Mouse (Mus musculus): ENCODE data around the gene Coq9. TPM values are rescaled to one million over a fixed set of nuclear protein-coding genes. Genes with fewer than 3 reads are reported as not detected.

Coq9 gene
- total and polyA plus RNA-seq, 3 experiments, result 48.5 to 82.2 (median 68.8) TPM

GRCm38 (mm10) chr8:94810153-94810552 lies 28.0 kb upstream of the Coq9 start, which contains the start of gene Ccl17:
TSS of gene Ccl17 (plus strand) at chr8:94810453.
- TF ChIP-seq CHD2 (IDR thresholded peaks at IDR 0.05; ENCODE audit: low read length) (no peak), CHD1 (IDR thresholded peaks at IDR 0.05; ENCODE audit: low read depth, low read length) (no peak), CTCF (conservative IDR thresholded peaks at IDR 0.05 in 1 of 2, IDR thresholded peaks at IDR 0.05 in 1 of 2; ENCODE audit: low read depth in 2 of 2, low read length in 2 of 2) (no peak), RCOR1 (conservative IDR thresholded peaks at IDR 0.05; ENCODE audit: low read depth, low read length) (no peak), TCF12 (IDR thresholded peaks at IDR 0.05; ENCODE audit: low read depth, low read length) (no peak), NELFE (IDR thresholded peaks at IDR 0.05; ENCODE audit: low read depth, low read length) (no peak), MEF2A (IDR thresholded peaks at IDR 0.05; ENCODE audit: borderline replicate concordance, low read depth, low read length) (no peak), NRF1 (IDR thresholded peaks at IDR 0.05; ENCODE audit: low read depth, low read length) (no peak), ELF1 (IDR thresholded peaks at IDR 0.05; ENCODE audit: low read depth, low read length) (no peak)
- H3K36me3 ChIP-seq (replicated peaks in 1 of 2; ENCODE audit: control insufficient read depth in 1 of 2, insufficient read depth in 1 of 2, low read length in 1 of 2), result no peaks in the 10 kb centered on the region
- no peak within 1 kb of the TSS for H3K9ac ChIP-seq (ENCODE audit: insufficient read depth, low read depth)
- DNase-seq (ENCODE audit: extremely low read depth), result no peak
- peak within 1 kb of the TSS in 1 of 3 experiments; percentile 6 for H3K4me3 ChIP-seq (replicated peaks in 1 of 3; ENCODE audit: low read depth in 2 of 3, low read length in 2 of 3, poor library complexity in 1 of 3)
- H3K4me2 ChIP-seq (ENCODE audit: insufficient read depth, low read depth, poor library complexity, severe bottlenecking), result no peak within 1 kb of the TSS
- no peaks in the 10 kb centered on the region for H3K9me3 ChIP-seq (replicated peaks; ENCODE audit: low read length)
- in situ Hi-C loops (cut with MboI; ENCODE audit: low pct_ligation_motif_present, low pct_unique_long_range_greater_than_20kb, low sequenced_read_pairs), result no loop called here
- no peak within 1 kb of the TSS for H3K27ac ChIP-seq (ENCODE audit: insufficient read depth, low read depth)
- H3K79me2 ChIP-seq (replicated peaks; ENCODE audit: control insufficient read depth, extremely low read depth, insufficient read depth, poor library complexity, severe bottlenecking), result no peaks in the 10 kb centered on the region
- H3K4me1 ChIP-seq (ENCODE audit: control insufficient read depth in 1 of 2, insufficient read depth in 2 of 2), result peaks cover 38 to 69% of the 10 kb centered on the region in 2 experiments
- dilution Hi-C loops (cut with MboI; ENCODE audit: extremely low pct_ligation_motif_present, extremely low pct_unique_long_range_greater_than_20kb, low sequenced_read_pairs), result no loop called here
- H3K27me3 ChIP-seq (replicated peaks), result no peaks in the 10 kb centered on the region

GRCm38 (mm10) chr8:94810855-94811254 lies 27.3 kb upstream of the Coq9 start:
- Histone ChIP-seq H3K9me3 (replicated peaks; ENCODE audit: low read length) (no peaks in the 10 kb centered on the region), H3K36me3 (replicated peaks in 1 of 2; ENCODE audit: control insufficient read depth in 1 of 2, insufficient read depth in 1 of 2, low read length in 1 of 2) (no peaks in the 10 kb centered on the region), H3K4me1 (ENCODE audit: control insufficient read depth in 1 of 2, insufficient read depth in 2 of 2) (peaks cover 38 to 69% of the 10 kb centered on the region in 2 experiments), H3K79me2 (replicated peaks; ENCODE audit: control insufficient read depth, extremely low read depth, insufficient read depth, poor library complexity, severe bottlenecking) (no peaks in the 10 kb centered on the region), H3K27ac (ENCODE audit: insufficient read depth, low read depth) (no peak overlapping the region), H3K4me3 (replicated peaks in 1 of 3; ENCODE audit: low read depth in 2 of 3, low read length in 2 of 3, poor library complexity in 1 of 3) (peak overlapping the region in 1 of 3 experiments; percentile 6), H3K4me2 (ENCODE audit: insufficient read depth, low read depth, poor library complexity, severe bottlenecking) (no peak overlapping the region), H3K27me3 (replicated peaks) (no peaks in the 10 kb centered on the region), H3K9ac (ENCODE audit: insufficient read depth, low read depth) (no peak overlapping the region)
- dilution Hi-C loops (cut with MboI; ENCODE audit: extremely low pct_ligation_motif_present, extremely low pct_unique_long_range_greater_than_20kb, low sequenced_read_pairs), result no loop called here
- DNase-seq (ENCODE audit: extremely low read depth), result peak; percentile 34
- in situ Hi-C loops (cut with MboI; ENCODE audit: low pct_ligation_motif_present, low pct_unique_long_range_greater_than_20kb, low sequenced_read_pairs), result no loop called here
- TF ChIP-seq ZKSCAN1 (IDR thresholded peaks at IDR 0.05; ENCODE audit: borderline replicate concordance, low read depth, low read length) (no peak), CHD1 (IDR thresholded peaks at IDR 0.05; ENCODE audit: low read depth, low read length) (no peak), KAT2A (IDR thresholded peaks at IDR 0.05; ENCODE audit: insufficient replicate concordance, low read length) (no peak), MAX (IDR thresholded peaks at IDR 0.05; ENCODE audit: low read length) (peak; percentile 25; the same call in 1 of the 2 replicates), PAX5 (IDR thresholded peaks at IDR 0.05; ENCODE audit: low read length) (no peak), GABPA (IDR thresholded peaks at IDR 0.05; ENCODE audit: insufficient replicate concordance, low read depth, low read length) (no peak), POLR2AphosphoS2 (IDR thresholded peaks at IDR 0.05; ENCODE audit: low read depth, low read length) (no peak), RCOR1 (conservative IDR thresholded peaks at IDR 0.05; ENCODE audit: low read depth, low read length) (no peak), CTCF (conservative IDR thresholded peaks at IDR 0.05 in 1 of 2, IDR thresholded peaks at IDR 0.05 in 1 of 2; ENCODE audit: low read depth in 2 of 2, low read length in 2 of 2) (no peak), JUN (IDR thresholded peaks at IDR 0.05; ENCODE audit: insufficient read depth, low read depth, low read length) (no peak), NELFE (IDR thresholded peaks at IDR 0.05; ENCODE audit: low read depth, low read length) (no peak), BHLHE40 (IDR thresholded peaks at IDR 0.05; ENCODE audit: low read depth, low read length) (0 out of 2 replicates have a peak, but pooled peaks have one; percentile 13), NRF1 (IDR thresholded peaks at IDR 0.05; ENCODE audit: low read depth, low read length) (no peak), ELF1 (IDR thresholded peaks at IDR 0.05; ENCODE audit: low read depth, low read length) (no peak; the same call in 1 of the 2 replicates), UBTF (IDR thresholded peaks at IDR 0.05; ENCODE audit: low read depth, low read length) (no peak), MEF2A (IDR thresholded peaks at IDR 0.05; ENCODE audit: borderline replicate concordance, low read depth, low read length) (no peak), E2F4 (IDR thresholded peaks at IDR 0.05; ENCODE audit: insufficient replicate concordance, low read depth, low read length) (no peak), MAZ (IDR thresholded peaks at IDR 0.05; ENCODE audit: low read depth, low read length) (no peak), ZNF384 (IDR thresholded peaks at IDR 0.05; ENCODE audit: low read depth, low read length) (no peak), USF2 (conservative IDR thresholded peaks at IDR 0.05; ENCODE audit: low read depth, low read length) (no peak), ETS1 (conservative IDR thresholded peaks at IDR 0.05; ENCODE audit: low read depth, low read length) (0 out of 2 replicates have a peak, but pooled peaks have one; percentile 21), JUND (conservative IDR thresholded peaks at IDR 0.05; ENCODE audit: low read depth, low read length) (no peak), EP300 (IDR thresholded peaks at IDR 0.05; ENCODE audit: low read length) (no peak), SIN3A (IDR thresholded peaks at IDR 0.05; ENCODE audit: low read length) (no peak), MYC (IDR thresholded peaks at IDR 0.05; ENCODE audit: low read depth, low read length) (no peak)

Measured in CH12.LX (cell line).